Mouse (Mus musculus): ENCODE results near the gene 4930544D05Rik.
A peak's percentile ranks its signal among the peaks of the same experiment; 100 is the strongest.

4930544D05Rik gene

GRCm38 (mm10) chr11:70644564-70645103 is 29.0 kb downstream of the 4930544D05Rik start:
- DNase-seq: no peak

DNA sequence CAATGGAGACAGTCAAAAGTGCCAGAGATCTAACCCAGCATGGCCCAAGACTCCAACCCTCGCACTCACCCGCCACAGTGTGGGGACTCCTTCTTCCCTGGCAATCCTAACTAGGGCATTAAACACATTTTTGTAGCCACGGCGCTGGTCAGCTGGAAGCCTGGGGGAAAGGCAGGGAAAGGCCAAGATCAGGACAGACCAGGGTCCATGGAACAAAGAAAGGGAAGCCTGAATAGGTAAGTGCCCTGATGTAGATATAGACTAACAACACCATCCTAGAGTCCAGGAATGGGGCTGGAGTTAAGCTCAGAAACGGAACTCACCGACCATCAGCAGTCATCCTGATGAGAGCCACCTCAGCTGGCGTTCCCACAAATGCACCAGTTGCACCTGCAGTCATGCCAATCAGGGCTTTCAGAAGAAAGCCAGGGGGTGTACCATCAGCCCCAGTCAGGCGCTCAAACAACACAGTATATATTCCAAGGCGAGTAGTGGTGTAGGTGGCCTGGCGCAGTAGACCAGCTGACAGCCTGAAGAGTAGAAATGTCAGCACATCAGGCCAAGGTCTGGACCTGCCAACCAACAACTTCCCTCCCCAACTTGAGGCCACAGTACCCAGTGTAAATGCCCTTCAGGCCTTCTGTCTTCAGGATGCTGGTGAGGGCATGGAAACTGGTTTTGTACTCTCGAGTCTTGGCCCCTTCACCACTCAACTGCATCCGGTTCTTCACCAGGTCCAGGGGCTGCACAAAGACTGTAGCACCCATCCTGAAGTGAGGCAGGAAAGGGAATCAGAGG is 30.0 kb downstream of the 4930544D05Rik start:
- DNase-seq: no peak

DNA sequence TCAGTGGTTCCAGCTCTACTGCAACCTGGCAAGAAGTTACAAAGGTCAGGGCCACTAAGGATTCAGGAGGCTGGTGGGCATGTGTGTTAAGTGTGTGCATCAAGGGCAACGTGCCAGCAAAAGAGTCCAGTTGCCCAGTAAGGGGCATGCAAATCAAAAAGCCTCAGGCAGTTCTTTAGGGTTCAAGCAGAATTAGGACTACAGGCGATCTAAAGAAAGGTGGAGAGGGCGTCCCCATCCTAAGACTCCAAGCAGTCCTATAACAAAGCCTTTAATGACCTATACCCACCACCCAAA is 30.6 kb downstream of the 4930544D05Rik start:
- no peak for DNase-seq

DNA sequence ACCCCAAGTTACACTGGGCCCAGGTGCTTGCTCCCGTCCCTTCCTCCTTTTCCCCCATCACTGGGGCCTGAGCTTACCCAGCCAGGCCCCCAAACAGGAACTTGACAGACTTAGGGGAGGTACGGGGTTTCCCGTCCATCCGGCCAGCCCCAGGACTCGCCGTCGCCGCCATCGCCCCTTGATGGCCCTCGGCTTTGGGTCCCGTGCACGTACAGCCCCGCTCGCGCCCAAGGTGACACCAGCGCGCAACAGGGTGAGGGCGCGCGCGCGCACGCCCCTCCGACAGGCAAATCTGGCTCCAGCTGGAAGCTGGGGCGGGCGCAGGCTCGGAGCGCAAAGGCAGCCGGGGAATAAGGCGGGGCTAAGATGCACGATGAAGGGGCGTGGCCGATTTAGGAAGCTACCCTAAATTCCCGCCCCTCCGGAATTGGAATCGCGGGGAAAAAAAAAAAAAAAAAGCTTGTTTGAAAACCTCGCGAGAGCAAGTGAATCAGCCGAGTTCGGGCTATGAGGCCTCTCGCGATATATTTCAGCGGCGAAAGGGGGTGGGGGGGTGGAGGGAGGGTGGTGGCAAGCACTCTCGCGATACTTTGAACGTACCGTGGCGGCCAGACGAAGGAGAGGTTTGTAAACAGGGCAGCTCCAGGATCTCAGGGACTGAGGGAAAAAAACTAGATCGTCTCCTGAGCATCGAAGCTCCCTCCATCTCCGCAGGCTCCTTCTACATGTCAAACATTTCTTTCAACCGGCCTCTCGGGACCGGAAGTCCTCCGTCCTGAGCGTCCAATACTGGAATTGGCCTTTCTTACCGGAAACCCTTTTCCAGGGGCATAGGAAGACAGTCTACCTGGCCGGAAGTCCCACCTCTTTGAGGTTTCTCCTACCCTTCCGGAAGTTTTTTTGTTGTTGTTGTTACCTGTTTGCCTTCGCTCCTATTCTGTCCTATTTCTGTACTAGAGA is 31.3 kb downstream of the 4930544D05Rik start, which contains the start of the genes Rnf167 and Slc25a11:
Gene Rnf167 (plus strand): TSS at position 545 of the 960 bp plus-strand sequence.
Gene Slc25a11 (minus strand): TSS at position 789 of the 960 bp plus-strand sequence.
- peak; percentile 98 for DNase-seq

GRCm38 (mm10) chr11:70647716-70648420 is 32.2 kb downstream of the 4930544D05Rik start:
- DNase-seq: no peak

DNA sequence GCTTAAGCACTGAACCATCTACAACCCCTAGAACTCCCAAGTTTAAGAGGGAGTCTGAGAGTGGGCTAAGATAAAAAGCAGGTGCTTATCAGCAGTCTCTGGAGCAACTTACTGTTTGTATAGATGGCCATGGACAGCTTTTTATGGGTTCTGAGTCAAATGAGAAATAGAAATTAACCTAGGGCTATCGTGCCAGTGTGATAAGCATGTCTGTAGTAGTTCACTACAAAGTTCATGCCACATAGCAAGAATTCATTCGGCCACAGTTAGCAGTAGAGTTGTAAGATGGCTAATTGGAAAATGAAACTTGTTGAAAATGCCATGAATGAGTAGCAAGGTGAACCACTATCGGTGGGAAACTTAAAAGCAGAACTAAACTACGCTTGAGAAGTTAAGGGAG is 32.9 kb downstream of the 4930544D05Rik start:
- no peak for DNase-seq

GRCm38 (mm10) chr11:70649185-70649734 is 33.6 kb downstream of the 4930544D05Rik start:
- DNase-seq: no peak

DNA sequence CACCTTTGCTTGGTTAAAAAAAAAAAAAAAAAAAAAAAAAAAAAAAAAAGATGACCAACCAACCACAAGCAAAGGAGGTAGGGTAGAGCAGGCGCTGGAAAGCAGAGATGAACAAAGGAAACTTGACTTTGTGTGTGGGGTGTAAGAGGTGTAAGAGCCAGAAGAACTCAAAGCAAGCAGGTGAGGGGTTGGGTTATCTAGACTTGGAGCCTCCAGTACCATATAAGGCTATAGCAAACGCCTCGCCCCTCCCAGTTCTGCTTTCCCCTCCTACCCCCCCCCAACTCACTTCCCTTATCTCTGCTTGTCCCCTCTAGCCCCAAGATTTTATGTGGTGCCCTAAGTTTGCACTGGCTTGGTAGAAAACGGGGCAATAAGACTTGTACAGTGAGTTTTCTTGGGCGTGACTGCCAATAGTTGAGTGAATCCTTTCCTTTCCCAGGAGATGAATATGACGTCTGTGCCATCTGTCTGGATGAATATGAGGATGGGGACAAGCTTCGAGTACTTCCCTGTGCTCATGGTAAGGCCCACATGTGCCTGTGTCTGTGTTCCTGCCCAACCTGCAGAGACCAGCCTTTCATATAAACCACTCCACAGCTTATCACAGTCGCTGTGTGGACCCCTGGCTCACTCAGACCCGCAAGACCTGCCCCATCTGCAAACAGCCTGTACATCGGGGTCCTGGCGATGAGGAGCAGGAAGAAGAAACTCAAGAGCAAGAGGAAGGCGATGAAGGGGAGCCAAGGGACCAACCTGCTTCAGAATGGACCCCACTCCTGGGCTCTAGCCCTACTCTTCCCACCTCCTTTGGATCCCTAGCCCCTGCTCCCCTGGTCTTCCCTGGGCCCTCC is 34.9 kb downstream of the 4930544D05Rik start:
- DNase-seq: no peak

GRCm38 (mm10) chr11:70651391-70651790 is 35.7 kb downstream of the 4930544D05Rik start:
- no peak for DNase-seq

DNA sequence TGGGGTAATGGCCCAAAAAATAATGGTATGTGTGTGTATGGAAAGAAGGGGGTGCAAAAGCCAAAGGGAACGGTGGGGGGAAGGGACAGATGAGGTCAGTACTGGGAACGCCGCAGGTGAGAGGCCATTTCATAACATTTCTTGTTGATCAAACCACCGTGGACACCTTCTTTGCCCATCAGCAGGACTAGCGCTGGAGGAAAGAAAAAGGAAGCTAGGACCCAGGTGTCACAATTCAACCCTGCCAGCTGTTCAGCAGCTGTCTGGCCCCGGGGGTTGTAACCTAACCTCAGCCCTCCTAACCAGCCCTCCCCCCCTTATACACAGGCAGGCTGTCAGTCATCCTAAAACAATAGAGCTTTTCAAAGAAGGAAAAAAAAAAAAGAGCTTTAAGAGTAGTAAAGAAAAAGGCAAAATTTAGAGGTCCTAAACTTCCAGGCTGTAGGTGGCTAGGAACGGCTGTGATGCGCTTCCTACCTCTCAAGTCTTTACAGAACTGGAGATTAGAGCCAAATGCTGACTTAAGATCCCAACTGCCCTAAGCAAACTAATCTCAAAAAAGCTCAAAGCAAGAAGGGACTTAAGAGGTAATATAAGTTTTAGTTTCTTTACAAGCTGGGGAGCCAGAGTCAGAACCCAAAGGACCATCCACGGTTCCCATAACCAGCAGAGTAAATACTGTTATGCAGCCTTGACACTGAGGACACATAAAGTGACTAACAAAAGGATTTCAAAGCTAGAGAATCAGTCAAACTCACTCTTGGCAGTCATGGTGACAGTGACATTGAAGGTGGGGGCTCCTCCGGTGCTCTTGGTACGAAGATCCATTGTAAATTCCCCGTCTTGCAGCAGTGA is 36.6 kb downstream of the 4930544D05Rik start:
- DNase-seq: no peak

DNA sequence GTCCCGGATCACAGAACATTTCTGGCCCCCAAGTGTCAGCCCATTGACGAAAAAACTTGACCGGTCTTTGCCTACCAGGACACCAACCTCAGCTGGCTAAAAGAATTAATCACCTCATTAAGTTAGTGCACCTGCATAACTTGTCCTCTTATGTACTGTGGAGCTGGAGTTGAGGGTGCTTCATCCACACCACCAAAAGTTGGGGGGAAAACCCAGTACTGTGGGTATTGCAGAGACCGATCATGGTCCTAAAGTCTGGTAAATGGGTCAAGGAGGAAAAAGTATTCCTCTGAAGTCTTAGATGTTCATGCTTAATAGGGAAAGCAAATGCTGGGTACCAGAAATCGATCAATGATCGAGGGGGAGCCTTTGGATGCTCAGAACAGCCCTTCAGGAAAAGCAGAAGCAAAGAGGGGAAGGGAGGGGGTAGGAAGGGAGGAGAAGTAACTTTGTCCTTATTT is 37.3 kb downstream of the 4930544D05Rik start:
- DNase-seq: no peak

DNA sequence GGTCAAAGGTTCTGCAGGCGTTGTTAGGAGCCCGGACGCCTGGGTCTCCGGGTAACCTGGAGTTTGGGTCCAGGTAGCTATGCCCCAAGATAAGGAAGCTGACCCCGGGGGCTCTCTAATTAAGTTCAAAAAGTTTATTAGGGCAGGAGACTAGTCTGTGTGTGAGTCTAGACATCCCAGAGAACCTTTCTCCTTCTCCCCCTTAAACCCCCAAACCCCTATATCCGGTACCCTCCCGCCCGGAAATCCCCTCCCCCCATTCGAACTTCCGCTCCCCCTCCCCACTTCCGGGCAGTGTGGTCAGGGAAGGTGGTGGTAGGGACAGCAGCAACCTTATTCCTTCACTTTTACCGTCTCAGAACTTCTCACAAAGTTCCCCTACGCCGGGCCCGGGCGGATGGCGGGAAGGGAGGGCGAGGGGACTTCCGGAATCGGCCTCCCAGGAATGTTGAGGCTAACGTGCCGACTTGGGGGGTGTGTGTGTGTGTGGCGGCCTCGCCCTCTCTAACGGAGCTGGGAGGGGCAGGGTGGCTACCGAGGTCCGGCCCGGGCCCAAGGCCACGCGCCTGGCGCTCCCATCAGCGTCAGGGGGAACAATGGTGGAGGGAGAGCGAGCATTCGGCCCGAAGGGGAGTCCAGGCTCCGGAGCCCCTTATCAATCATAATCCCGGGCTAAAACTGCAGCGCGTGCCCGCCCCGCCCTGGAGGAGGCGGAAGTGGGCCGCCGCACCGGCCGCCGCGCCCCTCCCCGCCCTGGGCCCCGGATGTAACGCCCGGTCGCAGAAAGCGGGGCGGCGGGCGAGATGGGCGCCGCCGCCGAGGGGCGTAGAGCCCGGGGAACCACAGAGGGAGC is 37.9 kb downstream of the 4930544D05Rik start:
- no peak for DNase-seq

DNA sequence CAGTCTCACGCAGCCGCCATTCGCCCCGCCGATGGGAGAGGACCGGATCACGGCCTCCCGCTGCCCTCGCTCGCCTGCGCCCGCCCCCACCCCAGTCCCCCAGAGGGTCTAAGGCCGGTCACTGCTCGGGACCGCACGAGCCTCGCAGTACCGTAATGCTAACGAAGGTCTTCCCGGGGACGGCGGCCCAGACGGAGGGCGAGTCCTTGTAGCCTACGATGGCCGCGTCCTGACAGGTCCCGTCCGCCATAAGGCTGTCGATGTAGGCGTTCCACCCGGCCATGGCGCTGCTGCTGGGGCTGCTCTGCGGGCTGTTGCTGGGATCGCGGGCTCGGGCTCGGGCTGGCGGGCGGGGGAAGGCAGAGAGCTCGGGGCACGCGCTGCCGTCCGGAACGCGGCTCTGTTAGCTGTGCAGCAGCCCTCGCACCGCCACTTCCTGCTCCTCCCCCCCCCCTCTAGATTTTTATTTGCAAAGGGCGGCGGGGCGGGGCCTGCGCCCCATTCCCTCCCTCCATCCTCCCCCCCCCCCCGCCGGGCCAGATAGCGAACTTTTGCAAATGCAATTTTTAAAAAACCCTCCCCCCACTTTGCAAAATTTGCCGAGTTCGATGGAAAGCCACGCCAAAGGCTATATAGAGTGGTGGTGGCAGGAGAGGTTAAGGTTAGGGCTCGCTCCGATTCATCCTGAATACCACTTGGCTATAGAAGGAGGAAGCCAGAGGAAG is 38.7 kb downstream of the 4930544D05Rik start, which contains the start of gene Pfn1:
Gene Pfn1 (minus strand): TSS at position 447 of the 725 bp plus-strand sequence.
- DNase-seq: peak; percentile 75

DNA sequence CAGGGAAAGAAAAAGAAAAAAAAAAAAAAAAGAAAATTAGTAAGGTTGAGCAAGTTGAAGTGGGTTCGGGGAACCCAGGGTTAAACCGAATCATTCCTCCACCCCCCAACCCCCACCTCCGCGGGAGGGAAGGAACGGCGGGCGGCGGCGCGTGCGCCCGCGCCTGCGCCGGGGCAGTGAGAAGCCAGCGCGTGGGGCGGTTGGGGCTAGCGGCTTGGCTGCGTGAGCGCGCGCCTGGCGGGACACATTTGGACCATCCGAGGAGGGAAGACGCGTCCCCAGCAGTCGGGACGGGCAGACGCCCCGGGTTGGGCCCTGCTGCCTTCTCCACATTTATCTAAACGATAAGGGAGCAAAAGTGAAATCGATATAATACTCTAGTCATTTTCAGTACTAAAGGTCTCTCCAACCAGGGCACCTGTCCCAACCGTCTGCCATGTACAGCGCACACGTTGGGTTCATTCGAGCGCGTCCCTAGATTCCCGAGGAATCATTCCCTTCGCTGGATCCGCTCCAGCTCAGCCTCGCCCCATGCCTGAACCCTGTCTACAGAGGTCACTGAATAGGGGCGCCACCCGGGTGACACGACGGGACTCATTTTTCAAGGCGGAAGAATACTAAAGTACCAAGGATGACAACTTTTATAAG is 39.4 kb downstream of the 4930544D05Rik start:
- peak; percentile 77 for DNase-seq

DNA sequence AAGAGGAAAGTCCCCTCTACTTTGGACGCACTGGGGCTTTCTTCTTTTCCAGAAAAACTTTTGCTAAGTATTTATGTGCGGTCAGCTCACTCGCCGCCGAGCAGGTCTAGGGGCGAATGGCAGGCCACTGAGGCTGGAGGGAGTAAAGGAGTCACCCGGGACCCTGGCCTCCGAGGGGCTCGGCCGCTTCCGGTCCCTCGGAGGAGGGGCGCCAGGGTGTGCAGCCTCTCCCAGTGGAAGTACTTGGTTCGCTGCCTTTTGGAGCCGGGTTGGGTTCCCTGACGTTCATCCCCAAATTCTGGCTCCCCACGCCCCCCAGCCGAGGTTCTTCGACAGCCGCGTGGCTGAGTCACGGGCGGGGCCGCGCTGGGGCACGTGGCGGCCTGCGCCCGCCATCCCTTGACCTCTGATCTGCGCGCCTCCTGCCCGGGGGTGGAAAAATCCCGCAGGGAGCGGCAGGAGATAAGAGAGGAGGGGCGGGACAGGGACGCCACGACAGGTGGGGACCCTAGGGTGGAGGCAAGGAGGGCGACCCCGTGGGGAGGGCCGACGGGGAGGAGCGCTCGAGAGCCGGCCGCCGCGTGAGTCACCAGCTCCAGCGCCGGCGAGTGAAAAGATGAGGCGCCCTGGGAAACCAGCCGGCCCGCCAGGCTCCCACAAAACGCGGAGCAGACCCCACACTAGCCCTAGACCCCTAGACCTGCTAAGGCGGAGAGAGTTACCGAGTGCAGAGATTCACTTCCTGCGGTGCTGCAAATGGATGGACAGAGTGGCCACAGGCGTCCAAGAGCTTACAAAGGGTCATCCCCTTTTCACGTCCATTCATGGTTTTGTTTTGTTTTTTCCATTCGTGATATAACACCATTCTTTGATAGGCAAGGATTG is 40.2 kb downstream of the 4930544D05Rik start:
- DNase-seq: no peak

DNA sequence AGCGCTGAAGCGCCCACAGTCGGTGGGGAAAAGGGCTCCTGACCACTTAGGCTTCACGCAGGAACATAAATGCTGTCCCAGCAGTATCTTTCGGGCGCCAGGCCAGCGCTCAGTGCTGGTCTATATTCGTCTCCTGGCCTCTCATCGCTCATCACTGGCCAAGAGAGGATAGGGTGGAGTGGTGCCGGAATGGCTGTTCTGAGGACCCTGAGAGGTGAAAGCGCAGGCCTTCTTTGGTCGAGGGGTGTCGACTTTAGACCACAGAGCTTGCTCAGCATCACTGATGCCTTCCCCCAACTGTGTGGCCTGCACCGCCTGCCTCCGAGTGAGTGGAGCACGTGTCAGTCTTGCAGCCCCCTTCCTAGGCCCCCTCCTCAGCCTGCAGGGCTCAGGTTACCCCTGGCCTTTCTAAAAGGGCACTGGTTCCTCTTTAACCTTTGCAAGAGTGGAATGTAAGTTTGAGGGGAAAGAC is 40.8 kb downstream of the 4930544D05Rik start:
- no peak for DNase-seq

DNA sequence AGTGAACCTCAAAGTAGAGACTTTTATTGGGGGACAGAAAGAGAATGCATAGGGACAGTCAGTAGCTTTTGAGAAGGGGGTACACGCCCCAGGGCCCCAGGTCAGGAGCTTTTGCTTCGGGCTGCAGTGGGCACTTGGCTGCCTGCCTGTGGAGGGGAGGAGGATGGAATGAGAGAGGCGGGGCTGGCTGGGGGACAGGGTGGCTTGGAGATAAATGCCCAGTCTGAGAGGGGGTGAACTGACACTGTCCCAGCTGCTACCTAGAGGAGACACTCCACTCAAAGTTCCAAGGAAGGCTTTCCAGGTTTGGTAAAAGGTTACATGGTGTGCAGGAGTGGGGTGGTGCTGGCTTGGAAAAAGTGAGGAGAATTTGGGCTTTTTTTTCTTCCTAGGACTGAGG is 41.3 kb downstream of the 4930544D05Rik start, which contains the start of gene Eno3:
Gene Eno3 (plus strand): TSS at position 239 of the 400 bp plus-strand sequence.
- DNase-seq: no peak
